Mouse (Mus musculus): Measurements from ENCODE around the gene Dnajb2.

GRCm38 (mm10) chr1:75201236-75201635 lies 35.0 kb upstream of the Dnajb2 start:
- TF ChIP-seq CTCF (IDR thresholded peaks at IDR 0.05; ENCODE audit: extremely low read depth, insufficient read length, insufficient replicate concordance, low read depth, low read length), result no peak
- TF ChIP-seq POLR2A (IDR thresholded peaks at IDR 0.05; ENCODE audit: low read depth, low read length), result no peak
